8 mouse cellular contexts compared by ENCODE assay signal in the genomic region with DNA sequence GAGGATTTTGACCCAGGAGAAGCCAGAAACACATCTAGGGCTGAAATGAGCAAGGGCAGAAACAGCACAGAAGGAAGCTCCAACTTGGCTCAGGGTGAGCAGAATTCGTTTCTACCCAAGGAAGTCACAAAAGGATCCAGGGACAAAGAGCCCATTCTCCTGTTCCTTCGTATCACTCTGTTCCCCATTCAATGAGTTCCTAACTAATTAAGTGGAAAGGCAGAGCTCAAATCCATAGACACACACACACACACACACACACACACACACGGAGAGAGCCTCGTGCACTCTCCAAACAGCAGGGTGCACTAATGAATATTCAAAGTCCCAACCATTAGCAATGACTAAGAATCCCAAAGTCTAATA. TPM values are rescaled to one million over a fixed set of nuclear protein-coding genes. Genes with fewer than 3 reads are reported as not detected.
DNase-seq lines count a peak whose midpoint lies in the region; ATAC-seq and TF ChIP-seq lines count a peak whose summit lies in the region.

No protein-coding gene starts in this region.

- TF ChIP-seq POLR2A in limb, embryonic 14.5 days (IDR thresholded peaks at IDR 0.05; ENCODE audit: borderline replicate concordance, extremely low read depth, insufficient read depth, insufficient read length) = no peak
- no peak for TF ChIP-seq POLR2A in small intestine, adult 2 months (IDR thresholded peaks at IDR 0.05; ENCODE audit: low read depth, low read length)

- TF ChIP-seq CTCF in small intestine, adult 2 months (IDR thresholded peaks at IDR 0.05; ENCODE audit: extremely low read depth, insufficient read length, insufficient replicate concordance, low read depth, low read length) = no peak

- no peaks in the 10 kb centered on the region for H3K27me3 ChIP-seq in heart, embryonic 11.5 days (ENCODE audit: control insufficient read depth, insufficient read depth, low read length)
- no peaks in the 10 kb centered on the region for H3K27me3 ChIP-seq in embryonic facial prominence, embryonic 12.5 days
- no peaks in the 10 kb centered on the region for H3K27me3 ChIP-seq in limb, embryonic 14.5 days (ENCODE audit: control insufficient read depth, insufficient read depth, low read length)
- H3K27me3 ChIP-seq in small intestine, adult 2 months (ENCODE audit: control insufficient read depth, insufficient read depth, low read length) = no peaks in the 10 kb centered on the region

- WGBS in heart, embryonic 11.5 days (ENCODE audit: insufficient replicate concordance) = 51% methylated on average over 4 of the region's 4 CpGs
- 16% methylated on average over 4 of the region's 4 CpGs for WGBS in embryonic facial prominence, embryonic 12.5 days
- 38% methylated on average over 4 of the region's 4 CpGs for WGBS in limb, embryonic 14.5 days
- 62% methylated on average over 4 of the region's 4 CpGs for WGBS in small intestine, adult 2 months

- no peak for ATAC-seq in heart, embryonic 11.5 days (replicated peaks; ENCODE audit: insufficient number of reproducible peaks, low FRiP score, low TSS enrichment)
- no peak for ATAC-seq in embryonic facial prominence, embryonic 12.5 days (ENCODE audit: insufficient number of reproducible peaks, insufficient read depth, low FRiP score, low TSS enrichment)
- ATAC-seq in limb, embryonic 14.5 days (ENCODE audit: low FRiP score, low read depth) = no peak

- peaks cover 12% of the 10 kb centered on the region for H3K4me1 ChIP-seq in heart, embryonic 11.5 days (ENCODE audit: control insufficient read depth, insufficient read depth, low read length)
- peaks cover 49% of the 10 kb centered on the region for H3K4me1 ChIP-seq in embryonic facial prominence, embryonic 12.5 days
- peaks cover 31% of the 10 kb centered on the region for H3K4me1 ChIP-seq in limb, embryonic 14.5 days (ENCODE audit: control insufficient read depth, insufficient read depth, low read length)
- H3K4me1 ChIP-seq in small intestine, adult 2 months (ENCODE audit: control insufficient read depth, insufficient read depth, insufficient read length, low read length) = no peaks in the 10 kb centered on the region

- no peak for DNase-seq in heart, postnatal 14 days
- DNase-seq in 416B (ENCODE audit: low read depth) = peak; percentile 76
- no peak for DNase-seq in limb, embryonic 14.5 days (ENCODE audit: low spot score)
- no peak for DNase-seq in urinary bladder, postnatal 4 days (ENCODE audit: low spot score in 2 of 2)
- DNase-seq in adrenal gland, postnatal 10 days = no peak

- intact Hi-C loops in heart, postnatal 14 days (cut with DNase I) = loop anchor here (5.0 kb wide), 1 partner anchor 36 kb away; no protein-coding TSS in a partner anchor

- H3K4me3 ChIP-seq in heart, embryonic 11.5 days (ENCODE audit: low read depth, low read length) = no peak overlapping the region
- H3K4me3 ChIP-seq in embryonic facial prominence, embryonic 12.5 days = no peak overlapping the region
- no peak overlapping the region for H3K4me3 ChIP-seq in limb, embryonic 14.5 days (replicated peaks; ENCODE audit: low read length)
- no peak overlapping the region for H3K4me3 ChIP-seq in small intestine, adult 2 months (ENCODE audit: low read depth, low read length)

- no peaks in the 10 kb centered on the region for H3K36me3 ChIP-seq in heart, embryonic 11.5 days (ENCODE audit: control insufficient read depth, insufficient read depth, low read length)
- no peaks in the 10 kb centered on the region for H3K36me3 ChIP-seq in embryonic facial prominence, embryonic 12.5 days
- no peaks in the 10 kb centered on the region for H3K36me3 ChIP-seq in limb, embryonic 14.5 days (ENCODE audit: control insufficient read depth, insufficient read depth, low read length)
- no peaks in the 10 kb centered on the region for H3K36me3 ChIP-seq in small intestine, adult 2 months (ENCODE audit: control insufficient read depth, insufficient read depth, low read length)

- H3K4me2 ChIP-seq in heart, embryonic 11.5 days = no peak overlapping the region
- no peak overlapping the region for H3K4me2 ChIP-seq in embryonic facial prominence, embryonic 12.5 days (replicated peaks)
- H3K4me2 ChIP-seq in limb, embryonic 14.5 days (replicated peaks; ENCODE audit: low read depth, low read length, severe bottlenecking) = no peak overlapping the region

- no peaks in the 10 kb centered on the region for H3K9me3 ChIP-seq in heart, embryonic 11.5 days (replicated peaks; ENCODE audit: control insufficient read depth, low read length)
- no peaks in the 10 kb centered on the region for H3K9me3 ChIP-seq in embryonic facial prominence, embryonic 12.5 days
- H3K9me3 ChIP-seq in limb, embryonic 14.5 days (ENCODE audit: control insufficient read depth, low read length) = no peaks in the 10 kb centered on the region

- H3K9ac ChIP-seq in heart, embryonic 11.5 days (ENCODE audit: low read depth, low read length) = no peak overlapping the region
- no peak overlapping the region for H3K9ac ChIP-seq in embryonic facial prominence, embryonic 12.5 days
- H3K9ac ChIP-seq in limb, embryonic 14.5 days (ENCODE audit: low read depth, low read length, severe bottlenecking) = no peak overlapping the region

- H3K27ac ChIP-seq in heart, embryonic 11.5 days (ENCODE audit: low read depth, low read length) = peak overlapping the region; percentile 57
- peak overlapping the region; percentile 77 for H3K27ac ChIP-seq in embryonic facial prominence, embryonic 12.5 days
- peak overlapping the region; percentile 48 for H3K27ac ChIP-seq in limb, embryonic 14.5 days (replicated peaks; ENCODE audit: low read depth, low read length)
- peak overlapping the region; percentile 80 for H3K27ac ChIP-seq in small intestine, adult 2 months (ENCODE audit: insufficient read depth, low read depth, low read length)

RNA-seq across cellular contexts. Expression of a gene that starts 54.0 kb away (rescaled TPM):
- polyA plus RNA-seq in heart, embryonic 11.5 days (2014; fragmentation: Nextera tagmentation; extraction: Ambion mirVana) = 9.7 and 10.9 TPM in 2 replicates
- total RNA-seq in heart, postnatal 14 days (2021) = 10 to 100 TPM; 67.9 to 68.4 TPM
- 36.3 and 41.6 TPM in 2 replicates for polyA plus RNA-seq in embryonic facial prominence, embryonic 12.5 days (2016; fragmentation: Nextera tagmentation; extraction: Ambion mirVana)
- polyA plus RNA-seq in limb, embryonic 14.5 days (2012; rRNA removed) = 20.4 and 22.2 TPM in 2 replicates
- 25.2 and 30.3 TPM in 2 replicates for polyA plus RNA-seq in limb, embryonic 14.5 days (2014; fragmentation: Nextera tagmentation; extraction: Ambion mirVana)
- polyA plus RNA-seq in small intestine, adult 2 months (2012; rRNA removed) = 0.84 and 1.5 TPM in 2 replicates
- total RNA-seq in adrenal gland, postnatal 10 days (2021) = 10 to 100 TPM; 28.3 to 40.3 TPM
